Mouse (Mus musculus) forebrain, embryonic 11.5 days (tissue): ENCODE measurements around the gene Gm19668. TPM values are rescaled to one million over a fixed set of nuclear protein-coding genes. Genes with fewer than 3 reads are reported as not detected.
"Not testable (repeated sequence)": the region's sequence is repeated elsewhere in the genome, so short reads cannot be mapped to it uniquely, and the experiment has no call there.

Experiments
- ATAC-seq: fragments of 200-750 bp; cut with Nextera tagmentation; replicated peaks from 2 replicates; pipeline ENCODE4 v1.8.0; 2017; ENCODE audit warnings: moderate TSS enrichment; ENCODE audit not compliant: low FRiP score
- DNase-seq: peaks from one replicate; pipeline ENCODE4 v3.0.0-alpha.2; 2017; ENCODE audit warnings: low spot score
- H3K27ac ChIP-seq: fragments of 300-500 bp; sonication (generic); 2 replicates; pipeline ENCODE4 v1.5.1; 2014; ENCODE audit warnings: low read depth, low read length
- H3K27me3 ChIP-seq: fragments of 300-500 bp; sonication (generic); 2 replicates; pipeline ENCODE4 v1.6.1; 2014; ENCODE audit warnings: mild to moderate bottlenecking, low read length, mixed read lengths; ENCODE audit not compliant: control insufficient read depth, insufficient read depth
- H3K36me3 ChIP-seq: fragments of 300-500 bp; sonication (generic); 2 replicates; pipeline ENCODE4 v1.6.1; 2014; ENCODE audit warnings: mild to moderate bottlenecking, low read length, moderate library complexity, mixed read lengths; ENCODE audit not compliant: control insufficient read depth, insufficient read depth
- H3K4me1 ChIP-seq: fragments of 300-500 bp; sonication (generic); replicated peaks from 2 replicates; pipeline ENCODE4 v1.6.1; 2014; ENCODE audit warnings: low read length, mixed read lengths; ENCODE audit not compliant: control insufficient read depth, insufficient read depth
- H3K4me2 ChIP-seq: fragments of 300-500 bp; sonication (generic); 2 replicates; pipeline ENCODE4 v1.6.1; 2014; ENCODE audit warnings: low read depth, mild to moderate bottlenecking, low read length, moderate library complexity, mixed read lengths; ENCODE audit not compliant: severe bottlenecking
- H3K4me3 ChIP-seq: fragments of 300-500 bp; sonication (generic); 2 replicates; pipeline ENCODE4 v1.5.1; 2014; ENCODE audit warnings: low read depth, low read length
- H3K9ac ChIP-seq: fragments of 300-500 bp; sonication (generic); 2 replicates; pipeline ENCODE4 v1.6.1; 2014; ENCODE audit warnings: low read length
- H3K9me3 ChIP-seq: fragments of 300-500 bp; sonication (generic); 2 replicates; pipeline ENCODE4 v1.6.1; 2016; ENCODE audit warnings: low read length, mixed read lengths; ENCODE audit not compliant: control insufficient read depth
- WGBS: fragments of 180-500 bp; shearing (Covaris S2); extraction: QIAGEN DNeasy Blood & Tissue Kit; methylation state at CpG from one replicate; pipeline ENCODE4 v1.1.7; 2014; 5-methylcytosine and 5-hydroxymethylcytosine counted together
- polyA plus RNA-seq: library from polyadenylated mRNA; unstranded; fragments of >200 nt; fragmentation: Nextera tagmentation; extraction: Ambion mirVana; gene quantifications from 2 replicates; pipeline ENCODE4 v1.2.1, GENCODE M21; 2014

Gene Gm19668
- polyA plus RNA-seq, 1 experiment from 2014 or later, result not detected

- H3K4me2 ChIP-seq, DNase-seq, H3K9ac ChIP-seq, H3K9me3 ChIP-seq, H3K4me1 ChIP-seq, H3K4me3 ChIP-seq, ATAC-seq, H3K27ac ChIP-seq, H3K36me3 ChIP-seq, H3K27me3 ChIP-seq: not testable (repeated sequence)
- WGBS, result 67% methylated on average over 1 of the region's 1 CpGs
Observed at GRCm38 (mm10) chr10:77751254-77751653, 47.7 kb downstream of the Gm19668 start, which contains the start of gene Gm9736. Gene Gm9736 (minus strand): TSS chr10:77751354.

- H3K4me3 ChIP-seq, H3K27me3 ChIP-seq, H3K4me2 ChIP-seq, ATAC-seq, H3K9me3 ChIP-seq, H3K27ac ChIP-seq, H3K36me3 ChIP-seq, H3K9ac ChIP-seq, H3K4me1 ChIP-seq, DNase-seq: not testable (repeated sequence)
- 89% methylated on average over 1 of the region's 1 CpGs for WGBS
Observed at GRCm38 (mm10) chr10:77750686-77751085, 48.2 kb downstream of the Gm19668 start.

Other genes starting within 250 kb of the Gm19668 start
- gene Pttg1ip, start 217.4 kb downstream of the Gm19668 start, polyA plus RNA-seq, result 69.0 and 73.8 TPM in 2 replicates
- gene Sumo3, start 193.0 kb downstream of the Gm19668 start, polyA plus RNA-seq, result 336 and 367 TPM in 2 replicates
- gene Gm49325, start 192.9 kb downstream of the Gm19668 start, polyA plus RNA-seq, result not detected in 2 replicates
- 76.7 and 78.1 TPM in 2 replicates for gene Ube2g2, start 176.9 kb downstream of the Gm19668 start, polyA plus RNA-seq
- gene Tspear, start 112.6 kb downstream of the Gm19668 start, polyA plus RNA-seq, result 1.4 and 1.5 TPM in 2 replicates
- gene Gm19402, start 108.4 kb downstream of the Gm19668 start, polyA plus RNA-seq, result not detected in 2 replicates
- gene Gm9508, start 101.9 kb downstream of the Gm19668 start, polyA plus RNA-seq, result not detected in 2 replicates
- not detected in 2 replicates for gene Gm10272, start 92.5 kb downstream of the Gm19668 start, polyA plus RNA-seq
- gene Gm10024, start 87.7 kb downstream of the Gm19668 start, polyA plus RNA-seq, result not detected in 2 replicates
- not detected in 2 replicates for gene Gm10142, start 83.3 kb downstream of the Gm19668 start, polyA plus RNA-seq
- gene Krtap12-1, start 78.5 kb downstream of the Gm19668 start, polyA plus RNA-seq, result not detected in 2 replicates
- not detected in 2 replicates for gene Gm10100, start 72.6 kb downstream of the Gm19668 start, polyA plus RNA-seq
- gene Gm18596, start 56.5 kb downstream of the Gm19668 start, polyA plus RNA-seq, result not detected in 2 replicates
- gene Gm9736, start 47.8 kb downstream of the Gm19668 start, polyA plus RNA-seq, result not detected in 2 replicates
- not detected in 2 replicates for gene Gm3233, start 39.5 kb downstream of the Gm19668 start, polyA plus RNA-seq
- not detected in 2 replicates for gene Gm3238, start 27.8 kb downstream of the Gm19668 start, polyA plus RNA-seq
- not detected in 2 replicates for gene Gm7138, start 22.2 kb downstream of the Gm19668 start, polyA plus RNA-seq
- gene Gm3250, start 16.6 kb downstream of the Gm19668 start, polyA plus RNA-seq, result not detected in 2 replicates
- not detected in 2 replicates for gene Gm7137, start 10.9 kb downstream of the Gm19668 start, polyA plus RNA-seq
- not detected in 2 replicates for gene Gm9639, start 4.1 kb downstream of the Gm19668 start, polyA plus RNA-seq
- not detected in 2 replicates for gene Gm9507, start 12.7 kb upstream of the Gm19668 start, polyA plus RNA-seq
- gene Gm2696, start 15.5 kb upstream of the Gm19668 start, polyA plus RNA-seq, result not detected in 2 replicates
- not detected in 2 replicates for gene Krtap10-4, start 28.0 kb upstream of the Gm19668 start, polyA plus RNA-seq
- gene Krtap10-10, start 36.8 kb upstream of the Gm19668 start, polyA plus RNA-seq, result not detected in 2 replicates
- gene Gm36176, start 47.7 kb upstream of the Gm19668 start, polyA plus RNA-seq, result not detected in 2 replicates
- not detected in 2 replicates for gene Gm10318, start 53.7 kb upstream of the Gm19668 start, polyA plus RNA-seq
- gene Gm3285, start 62.8 kb upstream of the Gm19668 start, polyA plus RNA-seq, result not detected in 2 replicates
- 3.5 and 3.9 TPM in 2 replicates for gene Lrrc3, start 103.4 kb upstream of the Gm19668 start, polyA plus RNA-seq
- 0.86 and 0.87 TPM in 2 replicates for gene Trpm2, start 171.4 kb upstream of the Gm19668 start, polyA plus RNA-seq
- 34.9 and 38.6 TPM in 2 replicates for gene 1810043G02Rik, start 179.4 kb upstream of the Gm19668 start, polyA plus RNA-seq
- 171 and 174 TPM in 2 replicates for gene Pfkl, start 210.9 kb upstream of the Gm19668 start, polyA plus RNA-seq
- gene Dnmt3l, start 242.8 kb upstream of the Gm19668 start, polyA plus RNA-seq, result not detected in 2 replicates
- gene Aire, start 244.5 kb upstream of the Gm19668 start, polyA plus RNA-seq, result 0.21 TPM in 1 of 2 replicates, not detected in the other